Mouse (Mus musculus) cerebellum, adult 2 months (tissue): ENCODE results near the gene Cutc. TPM values are rescaled to one million over a fixed set of nuclear protein-coding genes. Genes with fewer than 3 reads are reported as not detected.

ENCODE experiments used
- DNase-seq, 2 experiments: peaks; one replicate each; pipeline ENCODE4 v3.0.0; 2021
- H3K27ac ChIP-seq: fragments of 200-500 bp; 2 replicates; pipeline ENCODE4 v1.5.1; 2012; ENCODE audit warnings: low read length, control low read depth, inconsistent platforms; ENCODE audit not compliant: insufficient read depth
- H3K27me3 ChIP-seq: fragments of 200-500 bp; 2 replicates; pipeline ENCODE4 v1.6.1; 2012; ENCODE audit warnings: inconsistent platforms, mild to moderate bottlenecking, low read length, moderate library complexity; ENCODE audit not compliant: control insufficient read depth, insufficient read depth
- H3K4me1 ChIP-seq: fragments of 200-500 bp; 2 replicates; pipeline ENCODE4 v1.6.1; 2011; ENCODE audit warnings: low read length; ENCODE audit not compliant: control insufficient read depth, insufficient read depth
- H3K4me3 ChIP-seq: fragments of 200-500 bp; replicated peaks from 2 replicates; pipeline ENCODE3; 2011; ENCODE audit warnings: mild to moderate bottlenecking, low read depth, low read length, control low read depth; ENCODE audit not compliant: insufficient read depth
- CTCF ChIP-seq: fragments of 200-500 bp; IDR thresholded peaks from 2 replicates; pipeline ENCODE4 v1.5.1; 2011; ENCODE audit warnings: low read depth, mild to moderate bottlenecking, control low read depth, low read length, moderate library complexity, borderline replicate concordance; ENCODE audit not compliant: insufficient read depth
- POLR2A ChIP-seq: fragments of 200-500 bp; IDR thresholded peaks from 2 replicates; pipeline ENCODE4 v1.6.1; 2011; ENCODE audit warnings: low read length, control low read depth, borderline replicate concordance; ENCODE audit not compliant: insufficient read depth
- WGBS: fragments of 180-500 bp; shearing (Covaris S2); methylation state at CpG from one replicate; pipeline ENCODE4 v1.1.7; 2018; 5-methylcytosine and 5-hydroxymethylcytosine counted together
- polyA plus RNA-seq: library from polyadenylated mRNA; depleted of rRNA; stranded (reverse); fragments of >200 nt; gene quantifications from 2 replicates; pipeline ENCODE4 v1.2.3, GENCODE M21; 2012

Gene Cutc
- polyA plus RNA-seq, 1 experiment, result 9.3 TPM

GRCm38 (mm10) chr19:43771499-43771969, 18.7 kb downstream of the Cutc start:
- no peak for DNase-seq
- H3K27ac ChIP-seq, result no peak overlapping the region
- H3K27me3 ChIP-seq, result no peaks in the 10 kb centered on the region
- no peak for TF ChIP-seq CTCF
- TF ChIP-seq POLR2A, result no peak
- 94% methylated on average over 5 of the region's 5 CpGs for WGBS
- H3K4me1 ChIP-seq, result no peaks in the 10 kb centered on the region
- no peak overlapping the region for H3K4me3 ChIP-seq

- WGBS, result 70% methylated on average over 6 of the region's 6 CpGs
- Histone ChIP-seq H3K27ac (no peak overlapping the region), H3K4me1 (no peaks in the 10 kb centered on the region), H3K4me3 (no peak overlapping the region), H3K27me3 (no peaks in the 10 kb centered on the region)
- TF ChIP-seq CTCF (no peak), POLR2A (no peak)
- no peak for DNase-seq
Measured at GRCm38 (mm10) chr19:43772311-43772710, 19.5 kb downstream of the Cutc start.

- TF ChIP-seq POLR2A, result no peak
- no peak for TF ChIP-seq CTCF
- Histone ChIP-seq H3K4me1 (no peaks in the 10 kb centered on the region), H3K27me3 (no peaks in the 10 kb centered on the region), H3K4me3 (no peak overlapping the region), H3K27ac (no peak overlapping the region)
- DNase-seq, result no peak
- WGBS, result 86% methylated on average over 10 of the region's 10 CpGs
Measured at GRCm38 (mm10) chr19:43775433-43775832, 22.6 kb downstream of the Cutc start.

GRCm38 (mm10) chr19:43776561-43776960, 23.8 kb downstream of the Cutc start:
- TF ChIP-seq POLR2A (no peak), CTCF (no peak)
- H3K27me3 ChIP-seq, result no peaks in the 10 kb centered on the region
- H3K27ac ChIP-seq, result no peak overlapping the region
- no peak for DNase-seq
- WGBS, result 64% methylated on average over 4 of the region's 4 CpGs
- no peaks in the 10 kb centered on the region for H3K4me1 ChIP-seq
- H3K4me3 ChIP-seq, result no peak overlapping the region

- no peak overlapping the region for H3K4me3 ChIP-seq
- no peak overlapping the region for H3K27ac ChIP-seq
- TF ChIP-seq CTCF, result no peak
- TF ChIP-seq POLR2A, result no peak
- 65% methylated on average over 2 of the region's 2 CpGs for WGBS
- DNase-seq, result no peak
- H3K27me3 ChIP-seq, result no peaks in the 10 kb centered on the region
- no peaks in the 10 kb centered on the region for H3K4me1 ChIP-seq
Measured at GRCm38 (mm10) chr19:43777308-43777707, 24.5 kb downstream of the Cutc start.

- WGBS, result 84% methylated on average over 5 of the region's 5 CpGs
- Histone ChIP-seq H3K27ac (no peak overlapping the region), H3K4me1 (no peaks in the 10 kb centered on the region), H3K4me3 (no peak overlapping the region), H3K27me3 (no peaks in the 10 kb centered on the region)
- TF ChIP-seq CTCF (no peak), POLR2A (no peak)
- DNase-seq, result no peak
Measured at GRCm38 (mm10) chr19:43780391-43780790, 27.6 kb downstream of the Cutc start.

GRCm38 (mm10) chr19:43781980-43782379, 29.2 kb downstream of the Cutc start, which contains the start of gene Abcc2:
TSS of gene Abcc2 (plus strand) at chr19:43782192.
- Histone ChIP-seq H3K4me1 (no peaks in the 10 kb centered on the region), H3K27me3 (no peaks in the 10 kb centered on the region), H3K27ac (no peak within 1 kb of the TSS), H3K4me3 (no peak within 1 kb of the TSS)
- no peak for DNase-seq
- WGBS, result 83% methylated on average over 3 of the region's 3 CpGs
- TF ChIP-seq POLR2A (no peak), CTCF (no peak)

- Histone ChIP-seq H3K27ac (no peak overlapping the region), H3K4me1 (no peaks in the 10 kb centered on the region), H3K27me3 (no peaks in the 10 kb centered on the region), H3K4me3 (no peak overlapping the region)
- TF ChIP-seq CTCF (no peak), POLR2A (no peak)
- DNase-seq, result no peak
- WGBS, result 77% methylated on average over 8 of the region's 8 CpGs
Measured at GRCm38 (mm10) chr19:43784761-43785160, 32.0 kb downstream of the Cutc start.
